Comparison of ENCODE assay signal across 8 mouse cellular contexts in the genomic region with DNA sequence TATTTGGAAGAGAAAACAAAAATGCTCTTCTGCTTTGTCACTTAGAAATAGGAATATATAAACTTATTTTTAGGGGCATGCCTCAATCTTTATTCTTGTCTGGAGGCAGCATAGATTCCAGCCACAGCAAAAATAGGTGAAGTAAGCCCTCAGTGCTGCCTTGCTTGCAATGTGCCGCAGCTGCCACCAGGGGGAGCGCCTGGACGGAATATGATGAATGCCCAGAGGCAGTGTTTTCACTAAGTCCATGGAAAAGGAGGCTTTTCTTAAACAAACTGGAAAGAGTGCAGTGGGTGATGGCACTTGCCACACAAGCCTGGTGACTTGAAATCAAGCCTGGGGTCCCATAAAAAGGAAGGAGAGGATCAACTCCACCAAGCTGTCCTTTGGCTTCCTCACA. TPM values are rescaled to one million over a fixed set of nuclear protein-coding genes. Genes with fewer than 3 reads are reported as not detected.
A peak's percentile ranks its signal among the peaks of the same experiment; 100 is the strongest.
DNase-seq lines count a peak whose midpoint lies in the region; ATAC-seq and TF ChIP-seq lines count a peak whose summit lies in the region.

No protein-coding gene starts in this region.

- H3K27ac ChIP-seq in kidney, embryonic 15.5 days: no peak overlapping the region
- no peak overlapping the region for H3K27ac ChIP-seq in bone marrow macrophage, adult 2 months (ENCODE audit: insufficient read depth, low read depth, low read length)
- H3K27ac ChIP-seq in limb, embryonic 11.5 days (replicated peaks; ENCODE audit: low read depth, low read length): no peak overlapping the region

- H3K27me3 ChIP-seq in kidney, embryonic 15.5 days: no peaks in the 10 kb centered on the region
- H3K27me3 ChIP-seq in limb, embryonic 11.5 days (ENCODE audit: control insufficient read depth, insufficient read depth, low read length): no peaks in the 10 kb centered on the region

- TF ChIP-seq CTCF in bone marrow macrophage, adult 2 months (IDR thresholded peaks at IDR 0.05; ENCODE audit: low read depth, low read length): peak; percentile 93

- peak; percentile 67 for DNase-seq in kidney, adult 11 months
- peak; percentile 56 for DNase-seq in fibroblast of lung, adult 2 months (ENCODE audit: low read depth)
- DNase-seq in limb, embryonic 11.5 days (ENCODE audit: low spot score): peak; percentile 95
- DNase-seq in ovary, postnatal 36 days (ENCODE audit: low spot score): peak; percentile 85
- DNase-seq in thymus, postnatal 25 days: peak; percentile 89

- H3K9ac ChIP-seq in kidney, embryonic 15.5 days: no peak overlapping the region
- H3K9ac ChIP-seq in limb, embryonic 11.5 days (ENCODE audit: low read length): no peak overlapping the region

- no peak overlapping the region for H3K4me2 ChIP-seq in kidney, embryonic 15.5 days
- no peak overlapping the region for H3K4me2 ChIP-seq in limb, embryonic 11.5 days (ENCODE audit: low read depth, severe bottlenecking)

- H3K4me3 ChIP-seq in kidney, embryonic 15.5 days (replicated peaks): no peak overlapping the region
- no peak overlapping the region for H3K4me3 ChIP-seq in bone marrow macrophage, adult 2 months (ENCODE audit: insufficient read depth, low read length)
- H3K4me3 ChIP-seq in limb, embryonic 11.5 days (ENCODE audit: low read depth, low read length): no peak overlapping the region

- no peak for ATAC-seq in kidney, embryonic 15.5 days (replicated peaks; ENCODE audit: low FRiP score)
- ATAC-seq in inflammation-experienced regulatory T-cells, adult 6 months: peak; percentile 60
- no peak for ATAC-seq in limb, embryonic 11.5 days (ENCODE audit: insufficient number of reproducible peaks, low FRiP score, low TSS enrichment, low read depth)

- TF ChIP-seq POLR2A in bone marrow macrophage, adult 2 months (IDR thresholded peaks at IDR 0.05; ENCODE audit: borderline replicate concordance, low read depth, low read length): no peak

- no peaks in the 10 kb centered on the region for H3K4me1 ChIP-seq in kidney, embryonic 15.5 days
- no peaks in the 10 kb centered on the region for H3K4me1 ChIP-seq in bone marrow macrophage, adult 2 months (ENCODE audit: control insufficient read depth, insufficient read depth, low read length)
- H3K4me1 ChIP-seq in limb, embryonic 11.5 days (ENCODE audit: control insufficient read depth, insufficient read depth, low read length): no peaks in the 10 kb centered on the region

- no peaks in the 10 kb centered on the region for H3K9me3 ChIP-seq in kidney, embryonic 15.5 days (replicated peaks)
- no peaks in the 10 kb centered on the region for H3K9me3 ChIP-seq in limb, embryonic 11.5 days (ENCODE audit: control insufficient read depth, low read length)

- peaks cover 36% of the 10 kb centered on the region for H3K36me3 ChIP-seq in kidney, embryonic 15.5 days
- no peaks in the 10 kb centered on the region for H3K36me3 ChIP-seq in limb, embryonic 11.5 days (ENCODE audit: control insufficient read depth, insufficient read depth, low read length)

- under 1% methylated on average over 3 of the region's 3 CpGs for WGBS in kidney, embryonic 15.5 days
- 0% methylated on average over 3 of the region's 3 CpGs for WGBS in limb, embryonic 11.5 days

RNA-seq across cellular contexts. Expression of a gene that starts 32.4 kb away (rescaled TPM):
- polyA plus RNA-seq in kidney, embryonic 15.5 days (2015; fragmentation: Nextera tagmentation; extraction: Ambion mirVana): 77.3 and 85.7 TPM in 2 replicates
- polyA plus RNA-seq in bone marrow macrophage, adult 2 months (2012; ENCODE audit: insufficient read depth, insufficient read length, missing spikeins): 36.1 and 40.8 TPM in 2 replicates
- polyA plus RNA-seq in inflammation-experienced regulatory T-cells, adult 6 months (2017; shearing (Covaris generic)): 10 to 100 TPM; 69.3 to 98.0 (median 86.0) TPM
- 81.5 and 86.4 TPM in 2 replicates for polyA plus RNA-seq in limb, embryonic 11.5 days (2014; fragmentation: Nextera tagmentation; extraction: Ambion mirVana)

RNA-seq across cellular contexts. Expression of a gene that starts 43.3 kb away (rescaled TPM):
- polyA plus RNA-seq in kidney, embryonic 15.5 days (2015; fragmentation: Nextera tagmentation; extraction: Ambion mirVana): 12.0 and 13.1 TPM in 2 replicates
- polyA plus RNA-seq in bone marrow macrophage, adult 2 months (2012; ENCODE audit: insufficient read depth, insufficient read length, missing spikeins): 30.5 TPM in 2 replicates
- polyA plus RNA-seq in inflammation-experienced regulatory T-cells, adult 6 months (2017; shearing (Covaris generic)): 10 to 100 TPM in 1 of 3 experiments, 1 to 10 TPM in 2; 5.0 to 10.2 (median 8.8) TPM
- polyA plus RNA-seq in limb, embryonic 11.5 days (2014; fragmentation: Nextera tagmentation; extraction: Ambion mirVana): 17.4 TPM in 2 replicates

RNA-seq across cellular contexts. Expression of a gene that starts 47.0 kb away (rescaled TPM):
- 0.96 and 1.8 TPM in 2 replicates for polyA plus RNA-seq in kidney, embryonic 15.5 days (2015; fragmentation: Nextera tagmentation; extraction: Ambion mirVana)
- polyA plus RNA-seq in bone marrow macrophage, adult 2 months (2012; ENCODE audit: insufficient read depth, insufficient read length, missing spikeins): not detected in 2 replicates
- 10 to 100 TPM; 18.3 to 62.3 (median 43.8) TPM for polyA plus RNA-seq in inflammation-experienced regulatory T-cells, adult 6 months (2017; shearing (Covaris generic))
- 1.4 and 1.5 TPM in 2 replicates for polyA plus RNA-seq in limb, embryonic 11.5 days (2014; fragmentation: Nextera tagmentation; extraction: Ambion mirVana)

RNA-seq across cellular contexts. Expression of a gene that starts 59.6 kb away (rescaled TPM):
- polyA plus RNA-seq in kidney, embryonic 15.5 days (2015; fragmentation: Nextera tagmentation; extraction: Ambion mirVana): 7.5 and 8.3 TPM in 2 replicates
- 27.7 and 31.6 TPM in 2 replicates for polyA plus RNA-seq in bone marrow macrophage, adult 2 months (2012; ENCODE audit: insufficient read depth, insufficient read length, missing spikeins)
- 10 to 100 TPM; 13.1 to 14.8 (median 13.3) TPM for polyA plus RNA-seq in inflammation-experienced regulatory T-cells, adult 6 months (2017; shearing (Covaris generic))
- 8.0 and 8.5 TPM in 2 replicates for polyA plus RNA-seq in limb, embryonic 11.5 days (2014; fragmentation: Nextera tagmentation; extraction: Ambion mirVana)
